Mouse (Mus musculus) bone marrow macrophage, adult 2 months (primary cell): Measurements from ENCODE around the gene Vldlr. TPM values are rescaled to one million over a fixed set of nuclear protein-coding genes. Genes with fewer than 3 reads are reported as not detected.

ENCODE experiments used
- H3K27ac ChIP-seq: 2 replicates; pipeline ENCODE4 v1.5.1; 2012; ENCODE audit warnings: low read depth, low read length; ENCODE audit not compliant: insufficient read depth
- H3K4me1 ChIP-seq: 2 replicates; pipeline ENCODE4 v1.6.1; 2012; ENCODE audit warnings: low read length; ENCODE audit not compliant: control insufficient read depth, insufficient read depth
- H3K4me3 ChIP-seq: 2 replicates; pipeline ENCODE4 v1.5.1; 2012; ENCODE audit warnings: mild to moderate bottlenecking, low read length, moderate library complexity; ENCODE audit not compliant: insufficient read depth
- CTCF ChIP-seq: IDR thresholded peaks from 2 replicates; pipeline ENCODE4 v1.5.1; 2012; ENCODE audit warnings: low read depth, mild to moderate bottlenecking, low read length, moderate library complexity
- POLR2A ChIP-seq: IDR thresholded peaks from 2 replicates; pipeline ENCODE4 v1.6.1; 2012; ENCODE audit warnings: mild to moderate bottlenecking, low read depth, low read length, borderline replicate concordance
- polyA plus RNA-seq: library from polyadenylated mRNA; stranded (reverse); fragments of >200 nt; gene quantifications from 2 replicates; pipeline ENCODE4 v1.2.4, GENCODE M21; 2012; ENCODE audit not compliant: missing spikeins, insufficient read depth, insufficient read length

Vldlr gene
- 0.36 and 0.70 TPM in 2 replicates for polyA plus RNA-seq

DNA sequence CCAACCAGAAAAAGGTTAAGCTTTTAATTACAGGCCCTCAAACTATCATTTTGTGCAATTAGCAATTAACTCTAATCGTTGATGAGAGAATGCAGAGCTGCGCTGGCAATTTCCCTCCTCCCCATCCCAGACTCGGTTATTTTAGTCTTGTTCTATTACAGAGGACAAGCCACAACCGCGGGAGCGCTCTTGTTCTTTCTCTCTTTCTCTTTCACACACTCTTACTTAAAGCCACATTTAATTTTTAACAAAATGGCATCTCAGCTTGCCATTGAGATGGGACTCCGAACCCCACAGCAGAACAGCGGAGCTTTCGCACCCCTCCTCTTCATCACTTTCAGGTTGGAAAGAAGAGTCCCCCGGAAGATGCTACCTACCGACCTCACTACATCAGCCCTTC is at the start of gene Vldlr:
Vldlr (plus strand) TSS at position 167 of the 400 bp plus-strand sequence.
- Histone ChIP-seq H3K27ac (no peak within 1 kb of the TSS), H3K4me1 (no peaks in the 10 kb centered on the region), H3K4me3 (peak within 1 kb of the TSS; percentile 39; the same call in 1 of the 2 replicates)
- TF ChIP-seq POLR2A (no peak), CTCF (no peak)

- H3K4me1 ChIP-seq = no peaks in the 10 kb centered on the region
- no peak overlapping the region for H3K4me3 ChIP-seq
- no peak overlapping the region for H3K27ac ChIP-seq
- TF ChIP-seq POLR2A (no peak), CTCF (no peak)
Measured at GRCm38 (mm10) chr19:27167601-27168319, 48.5 kb upstream of the Vldlr start.

GRCm38 (mm10) chr19:27173836-27174235 is 42.4 kb upstream of the Vldlr start:
- TF ChIP-seq CTCF (no peak), POLR2A (no peak)
- no peak overlapping the region for H3K27ac ChIP-seq

GRCm38 (mm10) chr19:27175617-27176016 is 40.7 kb upstream of the Vldlr start:
- Histone ChIP-seq H3K4me3 (no peak overlapping the region), H3K4me1 (no peaks in the 10 kb centered on the region), H3K27ac (no peak overlapping the region)
- no peak for TF ChIP-seq POLR2A
- TF ChIP-seq CTCF = no peak

More at GRCm38 (mm10) chr19:27173836-27174235, 42.4 kb upstream of the Vldlr start:
- no peaks in the 10 kb centered on the region for H3K4me1 ChIP-seq
- no peak overlapping the region for H3K4me3 ChIP-seq

DNA sequence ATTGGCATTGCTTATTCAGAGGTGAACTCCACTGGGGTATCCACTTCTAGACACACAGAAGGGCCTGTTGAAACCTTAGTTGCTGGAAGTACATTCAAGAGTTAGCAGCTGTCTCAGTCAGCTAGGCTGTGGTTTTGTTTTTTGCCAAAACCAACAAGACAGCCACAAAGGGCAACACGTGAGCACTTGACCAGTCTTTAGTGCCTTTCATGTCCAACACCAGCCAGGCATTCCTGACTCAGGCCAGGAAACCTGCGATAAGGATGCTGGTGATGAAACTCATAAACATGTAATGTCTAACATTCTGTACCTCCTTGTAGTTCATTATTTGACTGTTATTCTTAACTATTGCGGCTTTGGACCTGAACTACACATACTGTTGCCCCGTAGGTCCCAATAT is 39.7 kb upstream of the Vldlr start:
- no peak overlapping the region for H3K27ac ChIP-seq
- TF ChIP-seq POLR2A (no peak), CTCF (no peak)
- no peak overlapping the region for H3K4me3 ChIP-seq
- no peaks in the 10 kb centered on the region for H3K4me1 ChIP-seq

DNA sequence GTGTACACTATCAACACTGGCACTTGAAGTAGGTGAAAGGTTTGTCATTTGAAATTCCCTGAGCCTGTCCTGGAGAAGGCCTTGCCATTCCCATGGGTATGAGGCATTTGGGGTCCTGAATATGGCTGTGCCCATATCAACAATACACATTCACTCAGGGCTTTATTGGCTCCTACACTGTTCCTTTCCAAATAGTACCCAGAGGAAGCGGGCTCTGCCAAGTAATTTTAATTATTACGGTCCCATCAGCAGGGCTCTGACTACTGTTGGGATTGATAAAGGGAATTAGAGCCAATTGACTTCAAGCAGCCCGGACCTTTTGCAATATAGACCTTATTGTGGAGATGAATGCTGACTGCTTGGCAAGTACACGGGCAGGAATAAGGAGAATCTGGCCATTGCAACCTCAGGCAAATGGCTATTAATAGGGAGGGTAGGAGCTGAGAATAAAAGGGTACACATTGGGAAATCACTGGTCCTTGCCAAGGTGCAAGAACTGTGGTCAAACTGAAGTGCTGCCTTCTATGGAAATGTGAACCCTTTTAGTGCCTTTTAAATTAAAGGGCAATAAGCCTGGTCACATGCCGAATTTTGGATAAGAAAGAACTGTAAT is 38.0 kb upstream of the Vldlr start:
- TF ChIP-seq POLR2A (no peak), CTCF (no peak)
- H3K4me1 ChIP-seq = no peaks in the 10 kb centered on the region
- H3K27ac ChIP-seq = no peak overlapping the region
- H3K4me3 ChIP-seq = no peak overlapping the region

GRCm38 (mm10) chr19:27180351-27181122 is 35.7 kb upstream of the Vldlr start:
- H3K27ac ChIP-seq = no peak overlapping the region

DNA sequence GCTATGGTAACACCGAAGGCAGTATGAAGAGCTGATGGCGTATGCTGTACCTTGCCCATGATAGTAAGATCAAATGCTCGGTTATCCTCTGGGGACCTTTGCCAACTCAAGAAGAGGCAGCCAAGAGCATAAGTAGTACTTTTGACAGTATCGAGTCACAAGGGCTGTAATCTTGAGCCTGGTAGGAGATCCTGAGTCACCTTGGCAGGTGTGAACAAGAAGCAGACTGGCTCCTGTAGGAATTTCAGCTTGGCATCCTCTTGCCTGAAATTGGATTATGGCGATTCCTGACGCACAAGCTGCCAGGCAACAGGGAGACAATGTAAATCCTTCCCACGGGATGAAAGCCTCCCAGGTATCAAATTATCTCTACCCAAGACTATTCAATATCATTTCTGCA is 32.8 kb upstream of the Vldlr start:
- Histone ChIP-seq H3K4me1 (no peaks in the 10 kb centered on the region), H3K4me3 (no peak overlapping the region), H3K27ac (no peak overlapping the region)
- TF ChIP-seq POLR2A (no peak), CTCF (no peak)

More at GRCm38 (mm10) chr19:27180351-27181122, 35.7 kb upstream of the Vldlr start:
- Histone ChIP-seq H3K4me1 (no peaks in the 10 kb centered on the region), H3K4me3 (no peak overlapping the region)
- TF ChIP-seq POLR2A = no peak
- no peak for TF ChIP-seq CTCF

DNA sequence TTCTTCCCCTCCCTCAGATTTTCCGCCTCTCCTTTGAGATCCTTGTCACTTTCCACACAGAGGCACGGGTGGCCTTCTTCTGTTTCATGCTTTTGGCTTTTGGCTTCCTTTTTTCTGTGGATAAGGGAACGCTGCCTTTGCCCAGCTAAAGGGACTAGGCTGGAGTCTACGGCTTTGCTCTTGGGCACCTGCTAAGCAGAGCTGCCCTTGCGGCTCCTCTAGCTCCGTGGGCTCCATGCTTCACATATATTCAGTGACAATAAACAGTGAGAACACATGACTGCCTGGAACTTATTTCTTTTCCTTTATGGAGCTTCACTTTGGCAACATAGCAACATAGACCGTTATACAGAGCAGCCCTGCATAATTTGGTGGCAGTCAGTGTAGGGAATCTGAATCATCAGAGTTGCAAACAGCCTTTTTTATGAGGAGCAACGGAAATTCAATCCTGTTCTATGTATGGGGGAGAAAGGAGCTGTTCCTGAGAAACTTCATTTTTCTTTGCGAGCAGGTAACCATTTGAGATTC is 12.5 kb upstream of the Vldlr start:
- Histone ChIP-seq H3K4me3 (no peak overlapping the region), H3K4me1 (no peaks in the 10 kb centered on the region), H3K27ac (no peak overlapping the region)
- no peak for TF ChIP-seq POLR2A
- no peak for TF ChIP-seq CTCF
